Mouse (Mus musculus): ENCODE measurements around the gene Atmin. TPM values are rescaled to one million over a fixed set of nuclear protein-coding genes. Genes with fewer than 3 reads are reported as not detected.

The Atmin gene
- total and polyA plus RNA-seq, 2 experiments from 2014 or later = 20.8 to 40.7 TPM

DNA sequence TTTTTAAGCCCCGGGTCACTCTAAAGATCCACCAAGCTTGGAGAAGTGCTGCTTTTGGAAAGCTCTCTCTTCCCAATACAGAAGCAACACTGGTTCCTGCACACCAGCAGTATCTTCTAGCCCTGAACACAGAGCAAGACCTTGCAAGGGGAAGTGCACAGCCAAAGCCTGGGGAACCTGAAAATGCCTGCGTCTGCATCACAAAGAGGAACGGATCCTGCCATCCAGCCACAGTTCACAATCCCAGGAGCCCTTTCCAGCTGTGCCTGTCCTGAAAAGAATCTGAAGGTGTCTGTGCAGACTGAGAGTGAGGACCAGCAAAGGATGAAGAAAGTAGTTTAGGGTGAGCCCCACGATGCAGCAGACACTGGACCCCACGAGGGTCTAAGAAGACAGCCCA lies 31.9 kb downstream of the Atmin start:
- Histone ChIP-seq H3K9me3 (ENCODE audit: low read length) (no peaks in the 10 kb centered on the region), H3K36me3 (ENCODE audit: insufficient read depth, low read length) (no peaks in the 10 kb centered on the region), H3K27me3 (ENCODE audit: insufficient read depth, low read length) (no peaks in the 10 kb centered on the region), H3K9ac (replicated peaks; ENCODE audit: low read length) (no peak overlapping the region), H3K4me3 (ENCODE audit: low read length) (no peak overlapping the region), H3K4me1 (ENCODE audit: insufficient read depth, low read length) (peaks cover 3% of the 10 kb centered on the region; the same call in 1 of the 2 replicates), H3K4me2 (ENCODE audit: low read depth, low read length) (no peak overlapping the region), H3K27ac (no peak overlapping the region)
- DNase-seq (ENCODE audit: low spot score) (no peak), ATAC-seq (no peak)
- WGBS = 36% methylated on average over 5 of the region's 5 CpGs
- no peak for TF ChIP-seq CTCF (IDR thresholded peaks at IDR 0.05; ENCODE audit: low read depth)

DNA sequence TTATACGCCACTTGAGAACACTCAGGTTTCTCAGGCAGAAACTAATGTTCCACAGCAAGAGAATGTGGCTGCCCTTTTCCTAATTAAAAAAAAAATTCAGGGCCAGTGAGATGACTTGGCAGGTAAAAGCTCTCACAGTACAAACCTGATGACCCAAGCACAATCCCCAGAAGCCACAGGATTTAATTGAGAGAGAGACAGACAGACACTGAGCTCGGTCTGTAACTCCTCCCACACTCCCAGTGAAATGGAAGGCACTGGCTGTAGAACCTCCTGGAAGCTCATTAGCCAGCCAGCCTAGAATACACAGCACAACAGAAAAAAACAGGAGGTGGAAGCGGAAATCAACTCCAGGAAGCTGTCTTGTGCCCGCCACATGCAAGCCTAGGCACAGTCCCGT lies 32.4 kb downstream of the Atmin start:
- WGBS = 63% methylated on average over 5 of the region's 5 CpGs
- Histone ChIP-seq H3K4me3 (ENCODE audit: low read length) (no peak overlapping the region), H3K27me3 (ENCODE audit: insufficient read depth, low read length) (no peaks in the 10 kb centered on the region), H3K4me2 (ENCODE audit: low read depth, low read length) (no peak overlapping the region), H3K27ac (no peak overlapping the region), H3K36me3 (ENCODE audit: insufficient read depth, low read length) (no peaks in the 10 kb centered on the region), H3K9me3 (ENCODE audit: low read length) (no peaks in the 10 kb centered on the region), H3K4me1 (ENCODE audit: insufficient read depth, low read length) (peaks cover 3% of the 10 kb centered on the region; the same call in 1 of the 2 replicates), H3K9ac (replicated peaks; ENCODE audit: low read length) (no peak overlapping the region)
- DNase-seq (ENCODE audit: low spot score) (no peak), ATAC-seq (no peak)
- TF ChIP-seq CTCF (IDR thresholded peaks at IDR 0.05; ENCODE audit: low read depth) = no peak

DNA sequence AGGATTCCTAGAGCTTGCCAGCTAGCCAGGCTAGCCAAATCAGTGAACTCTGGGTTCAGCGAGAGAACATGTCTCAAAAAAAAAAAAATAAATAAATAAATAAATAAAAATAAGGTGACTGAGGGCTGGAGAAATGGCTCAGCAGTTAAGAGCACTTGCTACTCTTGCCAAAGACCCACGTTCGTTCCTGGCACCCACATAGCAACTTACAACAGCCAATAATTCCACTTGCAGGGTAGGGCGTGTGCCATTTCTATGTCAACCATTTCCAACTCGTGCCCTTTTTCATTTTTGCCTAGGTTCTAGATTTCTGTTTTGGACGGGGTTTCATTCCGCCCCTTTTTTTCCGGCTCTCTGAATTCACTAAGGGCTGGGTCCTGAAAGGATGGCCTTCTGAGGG lies 34.9 kb downstream of the Atmin start:
- DNase-seq (ENCODE audit: low spot score) (no peak), ATAC-seq (no peak)
- Histone ChIP-seq H3K27me3 (ENCODE audit: insufficient read depth, low read length) (no peaks in the 10 kb centered on the region), H3K4me1 (ENCODE audit: insufficient read depth, low read length) (peaks cover 3% of the 10 kb centered on the region; the same call in 1 of the 2 replicates), H3K9me3 (ENCODE audit: low read length) (no peaks in the 10 kb centered on the region), H3K4me3 (ENCODE audit: low read length) (peak overlapping the region; percentile 65), H3K9ac (replicated peaks; ENCODE audit: low read length) (peak overlapping the region; percentile 43; the same call in 1 of the 2 replicates), H3K4me2 (ENCODE audit: low read depth, low read length) (peak overlapping the region; percentile 58), H3K36me3 (ENCODE audit: insufficient read depth, low read length) (no peaks in the 10 kb centered on the region), H3K27ac (no peak overlapping the region)
- WGBS = 27% methylated on average over 8 of the region's 8 CpGs
- TF ChIP-seq CTCF (IDR thresholded peaks at IDR 0.05; ENCODE audit: low read depth) = no peak

DNA sequence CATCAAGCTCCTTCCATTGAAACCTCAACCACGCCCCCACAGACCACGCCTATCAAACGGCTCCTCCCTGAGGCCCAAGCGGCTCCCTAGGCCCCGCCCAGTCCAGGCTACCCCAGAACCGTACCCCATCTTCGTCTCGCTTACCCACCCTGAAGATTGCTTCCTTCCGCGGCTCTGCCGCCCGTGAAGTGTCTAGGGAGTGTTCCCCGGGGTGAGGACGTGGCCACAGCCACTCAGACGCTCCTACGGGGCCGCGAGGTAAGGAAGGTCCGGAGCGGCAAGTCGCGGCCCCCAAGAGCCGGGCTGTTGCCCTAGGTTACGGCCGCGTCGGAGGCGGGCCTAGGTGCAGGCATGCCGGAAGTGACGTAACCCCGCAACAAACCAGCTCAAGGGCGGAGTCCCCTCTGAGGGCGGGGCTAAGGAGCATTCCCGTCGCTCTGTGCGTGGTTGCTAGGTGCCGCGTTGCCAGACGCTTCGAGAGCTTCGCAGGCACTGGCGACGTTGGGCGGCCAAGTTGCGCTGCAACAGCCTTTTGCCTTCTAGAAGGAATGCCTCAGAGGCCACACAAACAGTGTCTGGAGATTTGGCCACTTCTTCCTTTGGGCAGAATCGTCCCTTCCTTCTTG lies 35.6 kb downstream of the Atmin start, which contains the start of gene 1700030J22Rik:
Gene 1700030J22Rik (minus strand): TSS at position 329 of the 626 bp plus-strand sequence.
- DNase-seq (ENCODE audit: low spot score) (peak; percentile 100), ATAC-seq (peak; percentile 99)
- Histone ChIP-seq H3K4me2 (ENCODE audit: low read depth, low read length) (peak within 1 kb of the TSS; percentile 58), H3K27ac (peak within 1 kb of the TSS; percentile 41; the same call in 1 of the 2 replicates), H3K36me3 (ENCODE audit: insufficient read depth, low read length) (no peaks in the 10 kb centered on the region), H3K9me3 (ENCODE audit: low read length) (no peaks in the 10 kb centered on the region), H3K9ac (replicated peaks; ENCODE audit: low read length) (peak within 1 kb of the TSS; percentile 43), H3K27me3 (ENCODE audit: insufficient read depth, low read length) (no peaks in the 10 kb centered on the region), H3K4me1 (ENCODE audit: insufficient read depth, low read length) (peaks cover 3% of the 10 kb centered on the region; the same call in 1 of the 2 replicates), H3K4me3 (ENCODE audit: low read length) (peak within 1 kb of the TSS; percentile 65)
- TF ChIP-seq CTCF (IDR thresholded peaks at IDR 0.05; ENCODE audit: low read depth) = peak; percentile 50
- WGBS = 0% methylated on average over 45 of the region's 46 CpGs

DNA sequence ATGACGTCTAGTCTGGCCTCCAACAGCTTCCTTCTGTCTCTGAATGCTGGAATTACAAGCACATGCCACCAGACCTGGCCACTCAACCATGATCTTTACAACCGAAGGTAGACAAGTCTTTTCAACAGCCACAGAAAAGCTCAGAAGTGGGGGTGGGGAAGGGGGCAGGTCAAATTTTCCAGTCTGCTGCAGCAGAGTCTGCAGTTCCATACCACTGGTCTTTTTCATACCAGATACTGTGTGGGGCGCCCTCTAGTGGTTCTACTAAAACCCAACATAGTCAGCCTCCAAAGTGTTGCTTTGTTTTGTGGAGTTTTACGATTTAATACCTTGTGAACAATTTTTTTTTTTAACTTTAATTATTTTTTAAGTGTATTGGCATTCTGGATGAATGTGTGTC lies 36.9 kb downstream of the Atmin start:
- Histone ChIP-seq H3K36me3 (ENCODE audit: insufficient read depth, low read length) (0 out of 2 replicates have a peak, but pooled peaks cover 3% of the 10 kb centered on the region), H3K4me1 (ENCODE audit: insufficient read depth, low read length) (peaks cover 3% of the 10 kb centered on the region; the same call in 1 of the 2 replicates), H3K4me3 (ENCODE audit: low read length) (no peak overlapping the region), H3K27me3 (ENCODE audit: insufficient read depth, low read length) (no peaks in the 10 kb centered on the region), H3K4me2 (ENCODE audit: low read depth, low read length) (no peak overlapping the region), H3K9ac (replicated peaks; ENCODE audit: low read length) (no peak overlapping the region), H3K27ac (no peak overlapping the region), H3K9me3 (ENCODE audit: low read length) (no peaks in the 10 kb centered on the region)
- 16% methylated on average over 4 of the region's 4 CpGs for WGBS
- DNase-seq (ENCODE audit: low spot score) (peak; percentile 85), ATAC-seq (no peak)
- TF ChIP-seq CTCF (IDR thresholded peaks at IDR 0.05; ENCODE audit: low read depth) = peak; percentile 82

DNA sequence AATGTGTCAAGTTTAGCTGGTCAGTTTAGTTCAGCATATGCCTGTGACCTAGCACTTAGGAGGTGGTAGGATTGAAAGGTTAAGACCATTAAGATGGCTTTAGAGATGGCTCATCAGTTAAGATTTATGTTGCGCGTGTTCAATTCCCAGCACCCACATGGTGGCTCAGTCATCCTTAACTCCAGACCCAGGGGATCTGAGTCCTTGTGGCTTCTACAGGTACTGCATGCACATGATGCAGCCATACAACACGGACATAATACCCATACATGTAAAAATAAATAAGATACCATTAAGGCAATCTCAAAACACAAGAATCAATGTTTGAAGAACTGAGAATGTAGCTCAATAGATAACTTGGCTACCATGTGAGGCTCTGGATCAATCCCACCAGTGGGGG lies 46.6 kb downstream of the Atmin start:
- Histone ChIP-seq H3K4me2 (ENCODE audit: low read depth, low read length) (no peak overlapping the region), H3K4me3 (ENCODE audit: low read length) (no peak overlapping the region), H3K27ac (no peak overlapping the region), H3K9ac (replicated peaks; ENCODE audit: low read length) (no peak overlapping the region), H3K9me3 (ENCODE audit: low read length) (no peaks in the 10 kb centered on the region), H3K36me3 (ENCODE audit: insufficient read depth, low read length) (0 out of 2 replicates have a peak, but pooled peaks cover under 1% of the 10 kb centered on the region), H3K4me1 (ENCODE audit: insufficient read depth, low read length) (no peaks in the 10 kb centered on the region), H3K27me3 (ENCODE audit: insufficient read depth, low read length) (no peaks in the 10 kb centered on the region)
- DNase-seq (ENCODE audit: low spot score) (no peak), ATAC-seq (no peak)
- TF ChIP-seq CTCF (IDR thresholded peaks at IDR 0.05; ENCODE audit: low read depth) = peak; percentile 39
- WGBS = 95% methylated on average over 3 of the region's 3 CpGs

DNA sequence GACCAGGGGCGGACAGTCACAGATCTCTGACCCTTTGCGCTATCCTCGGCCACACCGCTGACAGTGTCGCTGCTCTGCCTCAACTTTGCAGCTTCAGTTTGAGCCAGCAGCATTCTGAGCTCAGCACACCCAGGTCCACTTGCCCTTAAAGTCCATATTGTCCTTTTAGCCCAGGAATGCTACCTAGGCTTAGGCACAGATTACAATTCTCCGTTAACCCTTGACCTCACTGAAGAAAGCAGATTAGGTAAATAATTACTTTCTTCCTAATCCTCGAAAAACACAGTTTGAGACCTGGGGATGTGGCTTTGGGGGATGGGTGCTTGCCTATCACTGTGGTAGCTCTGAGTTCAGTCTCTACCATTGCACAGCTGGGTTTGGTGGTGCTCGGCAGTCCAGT lies 48.0 kb downstream of the Atmin start:
- Histone ChIP-seq H3K4me1 (ENCODE audit: insufficient read depth, low read length) (no peaks in the 10 kb centered on the region), H3K27ac (no peak overlapping the region), H3K9me3 (ENCODE audit: low read length) (no peaks in the 10 kb centered on the region), H3K4me3 (ENCODE audit: low read length) (no peak overlapping the region), H3K27me3 (ENCODE audit: insufficient read depth, low read length) (no peaks in the 10 kb centered on the region), H3K4me2 (ENCODE audit: low read depth, low read length) (no peak overlapping the region), H3K9ac (replicated peaks; ENCODE audit: low read length) (no peak overlapping the region), H3K36me3 (ENCODE audit: insufficient read depth, low read length) (no peaks in the 10 kb centered on the region)
- 88% methylated on average over 8 of the region's 8 CpGs for WGBS
- no peak for DNase-seq (ENCODE audit: low spot score)
- no peak for ATAC-seq
- no peak for TF ChIP-seq CTCF (IDR thresholded peaks at IDR 0.05; ENCODE audit: low read depth)

Measured in hindbrain, postnatal 0 days (tissue).